Mouse (Mus musculus): ENCODE measurements around the gene Ephb1. TPM values are rescaled to one million over a fixed set of nuclear protein-coding genes. Genes with fewer than 3 reads are reported as not detected.

Ephb1 gene
- total RNA-seq, 2 experiments from 2014 or later, result 0.87 to 1.3 TPM

DNA sequence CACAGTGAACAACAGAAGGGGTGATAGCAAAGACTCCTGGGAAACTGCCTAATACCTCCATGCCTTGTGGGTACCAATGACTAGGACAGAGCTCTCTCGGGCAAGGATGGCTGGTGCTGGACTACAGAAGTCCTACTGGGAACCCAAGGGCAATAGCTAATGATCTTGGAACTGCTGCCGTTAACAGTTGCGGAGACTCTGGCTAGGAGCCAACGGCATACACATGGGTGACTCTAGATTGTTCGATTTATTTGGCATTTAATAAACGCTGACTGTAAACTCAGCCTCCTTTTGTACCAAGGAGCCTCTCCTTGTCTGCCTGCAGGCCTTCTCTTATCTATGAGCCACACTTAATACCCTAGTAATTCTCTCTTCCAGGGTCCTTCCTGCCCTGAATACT lies 364.5 kb downstream of the Ephb1 start:
- no peak for DNase-seq

- no peak for DNase-seq
Measured at GRCm38 (mm10) chr9:101986910-101987309, 367.6 kb downstream of the Ephb1 start.

GRCm38 (mm10) chr9:101982378-101982777 lies 372.1 kb downstream of the Ephb1 start:
- no peak for DNase-seq

DNA sequence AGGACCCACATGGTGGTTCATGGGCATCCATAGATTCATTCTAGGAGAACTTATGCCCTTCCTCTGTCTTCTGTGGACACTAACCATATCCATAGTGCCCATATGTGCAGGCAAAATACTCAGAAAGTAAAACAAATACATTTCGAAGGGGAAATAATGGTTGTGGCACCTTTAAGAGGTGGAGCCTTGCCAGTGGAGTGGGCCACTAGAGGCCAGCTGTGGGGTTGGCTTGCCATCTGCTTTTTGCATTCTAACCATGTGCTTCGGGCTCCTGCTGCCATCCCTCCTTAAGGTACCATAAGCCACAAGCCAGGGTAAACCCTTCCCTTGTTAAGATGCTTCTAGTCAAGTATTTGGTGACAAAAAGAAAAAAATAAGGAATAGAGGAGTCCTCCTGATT lies 373.3 kb downstream of the Ephb1 start:
- no peak for DNase-seq

- DNase-seq, result no peak
Measured at GRCm38 (mm10) chr9:101976884-101977465, 377.5 kb downstream of the Ephb1 start.

GRCm38 (mm10) chr9:101972314-101972713 lies 382.2 kb downstream of the Ephb1 start:
- DNase-seq, result no peak

DNA sequence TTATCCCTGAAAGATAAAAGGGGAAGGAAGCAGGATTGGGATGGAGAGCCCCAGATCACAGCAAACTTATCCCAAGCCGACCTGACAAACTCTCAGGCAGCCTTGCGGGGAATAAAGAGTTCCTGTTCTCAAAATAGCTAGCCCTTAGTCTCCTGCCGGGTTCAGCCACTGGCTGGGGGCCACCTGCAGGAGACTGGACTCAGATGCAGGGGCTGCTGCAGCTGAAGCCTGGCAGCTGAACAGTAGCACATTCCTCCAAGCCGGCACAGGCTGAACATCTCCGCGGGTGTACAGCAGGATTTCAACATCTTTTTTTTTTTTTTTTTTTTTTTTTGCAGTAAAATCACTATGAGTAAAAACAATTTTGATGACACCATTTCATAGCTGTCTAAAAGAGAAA lies 382.7 kb downstream of the Ephb1 start:
- peak; percentile 23 for DNase-seq

DNA sequence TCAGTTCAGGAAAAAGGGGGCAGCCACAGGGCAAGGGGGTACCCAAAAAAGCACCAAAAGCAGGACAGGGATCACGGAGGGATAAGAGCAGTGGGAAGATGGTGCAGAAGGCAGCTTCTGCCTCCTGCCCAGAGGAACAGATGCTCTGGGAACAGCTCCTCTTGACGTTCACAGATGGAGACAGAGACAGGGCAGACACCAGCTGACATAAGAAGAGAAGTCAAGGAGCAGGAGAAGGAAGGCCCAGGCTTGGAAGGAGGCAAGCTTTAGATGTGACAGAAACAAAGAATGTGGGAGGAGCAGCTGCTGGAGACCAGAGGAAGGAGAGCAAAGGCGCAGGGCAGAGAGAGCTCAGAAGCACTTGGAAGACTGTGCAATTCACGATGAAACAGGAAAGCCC lies 398.3 kb downstream of the Ephb1 start:
- DNase-seq, result no peak

- DNase-seq, result peak; percentile 67
Measured at GRCm38 (mm10) chr9:101954529-101954928, 400.0 kb downstream of the Ephb1 start.

- DNase-seq, result no peak
Measured at GRCm38 (mm10) chr9:101950101-101950500, 404.4 kb downstream of the Ephb1 start.

GRCm38 (mm10) chr9:101945814-101946213 lies 408.7 kb downstream of the Ephb1 start:
- DNase-seq, result no peak

DNA sequence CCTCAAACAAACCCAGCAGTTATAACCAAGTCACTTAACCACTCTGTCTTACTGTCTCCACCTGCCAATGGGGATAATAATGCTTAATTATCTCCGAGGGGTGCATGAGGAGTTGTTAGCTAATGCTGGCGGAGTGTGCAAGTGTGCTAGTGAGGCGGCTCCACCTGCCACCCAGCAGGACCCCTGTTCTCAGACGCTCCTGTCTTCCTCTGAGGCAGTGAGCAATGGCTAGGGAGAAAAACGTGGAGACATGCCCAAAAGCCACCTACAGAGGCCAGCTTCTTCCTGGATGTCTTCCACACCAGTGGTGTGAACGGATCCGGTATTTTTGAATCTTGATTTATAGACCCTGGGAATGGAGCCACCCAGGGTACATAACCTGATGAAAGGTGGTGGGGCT lies 409.2 kb downstream of the Ephb1 start:
- DNase-seq, result no peak

GRCm38 (mm10) chr9:101942058-101942669 lies 412.3 kb downstream of the Ephb1 start:
- DNase-seq, result no peak

DNA sequence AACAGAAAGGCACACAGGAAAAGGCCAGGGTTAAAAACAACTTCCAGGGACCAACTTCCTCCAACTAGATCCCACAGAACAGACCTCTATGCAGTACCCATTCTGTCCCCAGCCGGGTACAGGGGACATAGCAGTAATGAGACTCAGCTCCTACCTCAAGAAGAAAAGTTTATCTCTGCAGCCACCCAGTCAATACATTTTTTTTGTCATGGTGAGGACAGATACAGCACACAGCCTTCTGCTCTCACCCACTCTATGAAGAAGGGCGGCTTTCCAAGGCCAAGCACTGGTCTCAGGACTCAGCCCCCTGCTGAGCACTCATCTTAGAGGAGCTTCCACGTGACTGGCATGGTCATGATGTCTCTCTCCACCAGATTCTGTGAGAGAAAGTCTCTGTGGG lies 414.3 kb downstream of the Ephb1 start:
- no peak for DNase-seq

GRCm38 (mm10) chr9:101939006-101939405 lies 415.5 kb downstream of the Ephb1 start:
- DNase-seq, result no peak

DNA sequence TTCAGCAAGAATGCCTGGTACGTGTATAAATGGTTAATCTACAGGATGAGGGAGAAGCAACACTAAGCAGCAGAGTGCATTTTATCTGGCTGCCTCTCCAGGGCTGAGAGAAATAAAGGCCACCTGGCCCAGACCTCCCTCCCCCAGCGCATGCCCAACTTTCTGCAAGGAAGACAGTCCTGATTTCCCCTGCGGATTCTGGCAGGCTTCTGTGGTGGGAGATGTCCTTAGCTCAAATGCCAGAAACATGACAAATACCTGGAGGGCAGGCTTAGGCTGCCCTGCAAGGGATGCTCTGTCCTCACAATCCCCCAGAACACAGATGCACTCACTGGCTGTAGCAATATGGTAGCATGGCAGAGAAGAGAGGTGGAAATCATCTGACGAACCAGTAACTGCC lies 416.4 kb downstream of the Ephb1 start:
- DNase-seq, result no peak

GRCm38 (mm10) chr9:101934887-101935286 lies 419.6 kb downstream of the Ephb1 start:
- DNase-seq, result no peak

GRCm38 (mm10) chr9:101933946-101934573 lies 420.4 kb downstream of the Ephb1 start:
- DNase-seq, result no peak

GRCm38 (mm10) chr9:101924829-101925228 lies 429.7 kb downstream of the Ephb1 start:
- DNase-seq, result no peak

GRCm38 (mm10) chr9:101922846-101923245 lies 431.6 kb downstream of the Ephb1 start:
- DNase-seq, result no peak

GRCm38 (mm10) chr9:101919324-101919723 lies 435.2 kb downstream of the Ephb1 start:
- DNase-seq, result no peak

DNA sequence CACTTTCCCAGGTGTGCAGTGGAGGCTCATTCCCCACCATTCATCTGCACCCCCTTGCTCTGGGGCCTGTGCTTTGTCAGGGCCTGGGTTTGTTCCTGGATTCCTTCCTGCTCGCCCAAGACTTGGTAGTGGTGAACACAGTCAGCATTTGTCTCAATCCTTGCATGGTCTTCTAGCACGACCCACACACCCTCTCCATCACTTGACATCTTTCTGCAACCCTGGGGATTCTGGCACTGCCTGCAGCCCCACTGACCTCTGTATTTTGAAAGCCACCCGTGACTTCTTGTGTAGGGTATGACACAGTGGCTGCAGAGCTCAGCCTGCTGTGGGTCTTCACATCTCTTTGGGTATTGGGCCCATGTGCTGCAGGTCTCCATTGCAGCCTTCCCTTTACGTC lies 435.7 kb downstream of the Ephb1 start:
- DNase-seq, result no peak

DNA sequence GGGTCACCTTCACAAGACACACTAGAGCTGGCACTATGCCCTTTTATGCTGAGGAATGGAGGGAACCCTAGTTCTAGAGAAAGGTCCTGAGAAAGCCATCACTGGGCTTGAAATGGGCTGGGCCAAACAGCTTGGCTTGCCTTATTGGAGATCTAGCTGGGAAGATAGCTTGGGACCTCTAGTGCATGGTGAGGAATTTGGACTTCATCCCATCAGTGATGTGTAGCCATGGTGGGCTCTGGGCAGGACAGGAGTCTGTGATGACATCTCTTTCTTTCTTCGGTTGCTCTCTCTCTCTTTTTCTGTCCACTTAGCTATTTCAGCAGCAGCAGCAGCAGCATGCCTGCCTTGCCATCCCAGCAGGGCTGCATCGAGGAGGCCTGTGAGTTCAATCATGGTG lies 439.4 kb downstream of the Ephb1 start:
- DNase-seq, result no peak
